Mouse (Mus musculus): ENCODE data around the gene Smpdl3b.

- peak; percentile 76 for TF ChIP-seq CTCF (conservative IDR thresholded peaks at IDR 0.05; ENCODE audit: insufficient read depth, insufficient read length, low read depth, low read length)
- no peak for TF ChIP-seq POLR2A (IDR thresholded peaks at IDR 0.05; ENCODE audit: low read depth, low read length)
These were observed at the start of gene Smpdl3b for GRCm38 (mm10) chr4:132756974-132757373.
